Mouse (Mus musculus) olfactory bulb, adult 2 months (tissue): ENCODE results near the gene Mypn.

Experiments used
- CTCF ChIP-seq: fragments of 200-500 bp; IDR thresholded peaks from 2 replicates; pipeline ENCODE4 v1.5.1; 2012; ENCODE audit warnings: low read depth, mild to moderate bottlenecking, low read length, moderate library complexity; ENCODE audit not compliant: insufficient read depth
- POLR2A ChIP-seq: fragments of 200-500 bp; IDR thresholded peaks from 2 replicates; pipeline ENCODE4 v1.6.1; 2012; ENCODE audit warnings: mild to moderate bottlenecking, low read depth, low read length, moderate library complexity; ENCODE audit not compliant: insufficient read depth

DNA sequence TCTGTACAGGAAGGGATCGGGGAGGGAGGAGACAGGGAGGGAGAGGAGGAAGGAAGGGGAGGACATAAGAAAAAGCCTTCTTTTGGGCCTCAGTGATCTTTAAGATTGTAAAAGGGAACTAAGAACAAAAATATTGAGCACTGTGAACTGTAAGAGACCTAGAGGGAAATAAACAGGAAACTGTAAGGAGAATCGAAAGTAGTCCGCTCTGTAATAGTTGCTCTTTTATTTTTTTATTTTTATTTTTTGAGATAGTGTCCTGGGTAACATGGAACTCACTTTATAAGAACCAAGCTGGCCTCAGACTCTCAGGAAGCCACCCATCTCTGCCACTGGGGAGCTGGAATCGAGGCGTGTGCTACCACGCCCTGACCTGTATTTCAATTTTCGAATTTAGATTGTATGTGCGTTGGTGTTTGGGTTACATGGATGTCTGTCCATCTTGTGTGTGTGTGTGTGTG lies 27.3 kb downstream of the Mypn start:
- TF ChIP-seq CTCF (no peak), POLR2A (no peak)
